Mouse (Mus musculus): ENCODE measurements around the gene Ube4b. TPM values are rescaled to one million over a fixed set of nuclear protein-coding genes. Genes with fewer than 3 reads are reported as not detected.
A peak's percentile ranks its signal among the peaks of the same experiment; 100 is the strongest.

The Ube4b gene
- polyA plus RNA-seq, 1 experiment from 2014 or later = 38.4 TPM

- WGBS = 85% methylated on average over 4 of the region's 4 CpGs
These were observed 97.8 kb downstream of the Ube4b start for GRCm38 (mm10) chr4:149328735-149329134.

DNA sequence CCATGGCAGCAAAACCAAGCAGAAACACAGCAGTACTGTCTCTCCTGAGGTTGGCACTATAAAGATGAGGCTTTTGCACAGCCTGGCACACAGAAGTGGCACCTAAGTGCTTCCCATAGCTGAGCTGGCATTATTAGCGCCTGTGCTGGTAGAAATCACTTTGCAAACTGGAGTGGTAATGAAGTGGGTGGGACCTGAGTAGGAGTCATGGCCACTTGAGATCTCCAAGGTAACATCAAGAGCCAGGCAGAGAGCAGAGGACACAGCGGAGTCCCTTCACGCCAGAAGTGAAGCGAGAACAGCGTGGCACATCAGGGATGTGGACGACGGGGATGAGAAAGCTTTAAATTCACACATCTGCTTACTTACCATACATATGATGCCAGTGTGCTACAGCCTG, 99.3 kb downstream of the Ube4b start:
- Histone ChIP-seq H3K27me3 (no peaks in the 10 kb centered on the region), H3K9me3 (no peaks in the 10 kb centered on the region), H3K9ac (no peak overlapping the region), H3K27ac (no peak overlapping the region), H3K4me1 (0 out of 2 replicates have a peak, but pooled peaks cover 3% of the 10 kb centered on the region), H3K4me2 (no peak overlapping the region), H3K4me3 (no peak overlapping the region), H3K36me3 (peaks cover 40% of the 10 kb centered on the region)
- WGBS = 58% methylated on average over 7 of the region's 7 CpGs
- ATAC-seq (ENCODE audit: borderline replicate concordance, extremely low read depth, low FRiP score, low TSS enrichment) = no peak; the same call in 1 of the 2 replicates

More at GRCm38 (mm10) chr4:149328735-149329134, 97.8 kb downstream of the Ube4b start:
- no peaks in the 10 kb centered on the region for H3K27me3 ChIP-seq
- H3K4me3 ChIP-seq = no peak overlapping the region
- 0 out of 2 replicates have a peak, but pooled peaks cover 3% of the 10 kb centered on the region for H3K4me1 ChIP-seq
- no peak overlapping the region for H3K4me2 ChIP-seq
- H3K9ac ChIP-seq = no peak overlapping the region
- peaks cover 55% of the 10 kb centered on the region for H3K36me3 ChIP-seq
- no peak for ATAC-seq (ENCODE audit: borderline replicate concordance, extremely low read depth, low FRiP score, low TSS enrichment)
- no peaks in the 10 kb centered on the region for H3K9me3 ChIP-seq
- H3K27ac ChIP-seq = no peak overlapping the region

DNA sequence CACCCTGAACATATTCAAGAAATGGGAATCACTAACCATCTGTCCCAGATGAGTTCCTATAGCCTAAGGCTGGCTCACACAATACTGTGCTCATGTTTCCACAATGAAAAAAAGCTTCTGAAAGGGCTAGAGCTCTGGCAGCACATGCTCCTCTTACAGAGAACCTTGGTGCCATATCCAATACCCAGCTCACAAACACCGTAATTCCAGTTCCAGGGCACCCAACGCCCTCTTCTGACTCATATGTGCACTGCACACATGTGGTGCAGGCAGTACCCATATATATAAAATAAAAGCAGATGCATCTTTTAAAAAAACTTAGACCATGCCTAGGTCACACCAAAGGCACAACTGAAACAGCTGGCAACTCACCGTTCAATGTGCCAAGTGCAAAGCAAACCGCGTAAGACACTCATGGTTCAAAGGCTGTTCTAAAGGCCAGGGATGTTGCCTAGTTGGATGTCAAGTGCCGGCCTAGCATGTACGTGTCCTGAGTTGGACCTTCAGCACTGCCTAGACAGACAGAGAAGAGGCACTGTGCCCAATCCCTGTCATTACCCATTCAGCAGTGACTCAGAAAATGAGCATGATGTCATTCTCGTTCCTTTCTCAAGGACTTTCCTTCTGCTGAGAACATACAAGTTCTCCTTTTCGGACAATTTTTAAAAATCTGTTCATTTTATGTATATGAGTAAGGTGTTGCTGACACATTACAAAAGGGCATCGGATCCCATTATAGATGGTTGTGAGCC, 101.0 kb downstream of the Ube4b start:
- Histone ChIP-seq H3K4me2 (no peak overlapping the region), H3K4me3 (no peak overlapping the region), H3K9ac (no peak overlapping the region), H3K4me1 (0 out of 2 replicates have a peak, but pooled peaks cover 3% of the 10 kb centered on the region), H3K27ac (no peak overlapping the region), H3K9me3 (no peaks in the 10 kb centered on the region), H3K36me3 (peaks cover 23% of the 10 kb centered on the region), H3K27me3 (no peaks in the 10 kb centered on the region)
- 85% methylated on average over 10 of the region's 10 CpGs for WGBS
- ATAC-seq (ENCODE audit: borderline replicate concordance, extremely low read depth, low FRiP score, low TSS enrichment) = no peak

- no peak for ATAC-seq (ENCODE audit: borderline replicate concordance, extremely low read depth, low FRiP score, low TSS enrichment)
- Histone ChIP-seq H3K27me3 (no peaks in the 10 kb centered on the region), H3K27ac (no peak overlapping the region), H3K4me2 (no peak overlapping the region), H3K4me3 (no peak overlapping the region), H3K9ac (no peak overlapping the region), H3K4me1 (0 out of 2 replicates have a peak, but pooled peaks cover 3% of the 10 kb centered on the region), H3K9me3 (no peaks in the 10 kb centered on the region), H3K36me3 (peaks cover 6% of the 10 kb centered on the region; the same call in 1 of the 2 replicates)
- 65% methylated on average over 16 of the region's 16 CpGs for WGBS
These were observed 102.8 kb downstream of the Ube4b start for GRCm38 (mm10) chr4:149323730-149324129.

DNA sequence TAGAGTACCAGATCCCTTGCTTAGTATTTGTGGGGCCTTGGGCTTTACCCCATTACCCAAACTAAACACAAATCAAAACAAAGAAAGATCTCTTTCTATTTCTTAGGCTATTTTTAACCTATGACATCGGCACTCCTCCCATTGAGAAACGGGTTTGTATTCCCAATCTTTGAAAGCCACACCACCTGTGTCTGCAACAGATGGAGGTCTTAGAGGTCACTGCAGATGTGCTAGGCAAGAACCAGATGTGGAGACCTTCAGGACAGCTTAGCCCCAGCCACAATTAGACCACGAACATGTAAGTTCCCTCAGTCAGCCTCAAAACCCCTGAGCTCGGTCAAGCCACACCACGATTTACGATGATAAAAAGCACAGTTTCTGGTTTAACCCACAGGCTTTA, 103.8 kb downstream of the Ube4b start:
- Histone ChIP-seq H3K27me3 (no peaks in the 10 kb centered on the region), H3K27ac (no peak overlapping the region), H3K9me3 (no peaks in the 10 kb centered on the region), H3K4me3 (no peak overlapping the region), H3K36me3 (no peaks in the 10 kb centered on the region), H3K4me1 (0 out of 2 replicates have a peak, but pooled peaks cover 3% of the 10 kb centered on the region), H3K4me2 (no peak overlapping the region), H3K9ac (no peak overlapping the region)
- WGBS = 74% methylated on average over 6 of the region's 6 CpGs
- no peak for ATAC-seq (ENCODE audit: borderline replicate concordance, extremely low read depth, low FRiP score, low TSS enrichment)

DNA sequence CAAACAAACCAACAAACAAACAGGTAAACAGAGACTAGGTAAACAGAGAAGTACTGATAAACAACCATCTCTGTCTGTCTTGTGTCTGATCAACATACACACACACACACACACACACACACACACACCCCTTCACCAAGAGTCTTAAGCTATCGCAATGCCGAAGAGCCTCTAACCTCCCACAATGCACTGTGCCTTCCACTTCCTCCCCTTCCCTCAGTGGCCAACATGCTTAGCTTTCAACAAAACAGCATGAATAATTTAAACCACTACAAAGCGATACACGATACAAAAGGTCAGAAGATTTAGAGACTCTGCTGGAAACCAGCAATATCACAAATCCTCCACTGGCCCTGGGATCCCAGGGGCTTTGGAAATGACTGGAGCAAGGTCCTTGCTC, 104.3 kb downstream of the Ube4b start:
- Histone ChIP-seq H3K9ac (no peak overlapping the region), H3K36me3 (no peaks in the 10 kb centered on the region), H3K4me2 (no peak overlapping the region), H3K27ac (no peak overlapping the region), H3K4me3 (no peak overlapping the region), H3K27me3 (no peaks in the 10 kb centered on the region), H3K4me1 (0 out of 2 replicates have a peak, but pooled peaks cover 3% of the 10 kb centered on the region), H3K9me3 (no peaks in the 10 kb centered on the region)
- no peak for ATAC-seq (ENCODE audit: borderline replicate concordance, extremely low read depth, low FRiP score, low TSS enrichment)
- WGBS = 79% methylated on average over 4 of the region's 4 CpGs

DNA sequence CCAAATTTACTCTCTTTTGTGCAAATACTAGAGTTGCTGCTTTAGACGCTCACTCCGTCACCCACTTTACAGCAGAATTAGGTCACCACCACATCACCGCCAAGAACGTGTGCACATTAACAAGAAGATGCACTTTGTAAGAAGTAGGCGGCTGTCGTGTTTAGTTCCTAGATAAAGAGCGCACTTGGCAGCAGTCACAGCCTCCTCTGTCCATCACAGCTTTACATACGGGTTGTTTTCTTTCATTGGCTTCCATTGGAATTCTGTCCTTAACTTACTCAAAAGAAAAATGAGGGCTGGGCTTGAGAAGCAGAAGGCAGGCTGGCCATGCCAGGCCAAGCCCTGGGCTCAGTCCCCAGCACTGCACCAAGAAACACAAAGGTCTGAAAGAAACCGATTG, 107.5 kb downstream of the Ube4b start:
- H3K27ac ChIP-seq = no peak overlapping the region
- no peak overlapping the region for H3K4me3 ChIP-seq
- H3K9ac ChIP-seq = no peak overlapping the region
- no peak for ATAC-seq (ENCODE audit: borderline replicate concordance, extremely low read depth, low FRiP score, low TSS enrichment)
- H3K27me3 ChIP-seq = no peaks in the 10 kb centered on the region
- no peak overlapping the region for H3K4me2 ChIP-seq
- no peaks in the 10 kb centered on the region for H3K9me3 ChIP-seq
- H3K36me3 ChIP-seq = no peaks in the 10 kb centered on the region
- WGBS = 49% methylated on average over 9 of the region's 9 CpGs
- no peaks in the 10 kb centered on the region for H3K4me1 ChIP-seq

DNA sequence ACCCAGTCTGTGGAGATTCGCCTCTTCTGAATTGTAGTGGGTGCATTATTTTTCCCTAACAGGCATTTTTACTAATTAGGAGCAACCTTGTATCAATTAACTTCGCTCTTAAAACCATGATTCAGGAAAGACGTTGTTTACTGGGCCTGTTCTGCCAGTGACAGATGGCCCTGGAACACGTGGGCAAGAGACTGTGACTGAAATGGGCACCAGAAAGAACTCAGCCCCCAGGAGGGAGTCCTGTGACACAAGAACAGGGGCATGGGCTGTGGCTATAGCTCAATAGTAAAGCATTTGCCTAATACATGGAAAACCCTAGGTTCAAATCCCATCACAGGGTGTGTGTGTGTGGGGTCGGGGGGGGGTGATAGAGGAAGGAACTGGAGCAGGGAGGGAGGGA, 109.2 kb downstream of the Ube4b start:
- no peak overlapping the region for H3K4me2 ChIP-seq
- H3K4me1 ChIP-seq = no peaks in the 10 kb centered on the region; the same call in 1 of the 2 replicates
- ATAC-seq (ENCODE audit: borderline replicate concordance, extremely low read depth, low FRiP score, low TSS enrichment) = no peak
- no peak overlapping the region for H3K4me3 ChIP-seq
- no peaks in the 10 kb centered on the region for H3K36me3 ChIP-seq
- H3K27me3 ChIP-seq = no peaks in the 10 kb centered on the region
- 42% methylated on average over 5 of the region's 5 CpGs for WGBS
- H3K27ac ChIP-seq = no peak overlapping the region
- no peak overlapping the region for H3K9ac ChIP-seq
- no peaks in the 10 kb centered on the region for H3K9me3 ChIP-seq

DNA sequence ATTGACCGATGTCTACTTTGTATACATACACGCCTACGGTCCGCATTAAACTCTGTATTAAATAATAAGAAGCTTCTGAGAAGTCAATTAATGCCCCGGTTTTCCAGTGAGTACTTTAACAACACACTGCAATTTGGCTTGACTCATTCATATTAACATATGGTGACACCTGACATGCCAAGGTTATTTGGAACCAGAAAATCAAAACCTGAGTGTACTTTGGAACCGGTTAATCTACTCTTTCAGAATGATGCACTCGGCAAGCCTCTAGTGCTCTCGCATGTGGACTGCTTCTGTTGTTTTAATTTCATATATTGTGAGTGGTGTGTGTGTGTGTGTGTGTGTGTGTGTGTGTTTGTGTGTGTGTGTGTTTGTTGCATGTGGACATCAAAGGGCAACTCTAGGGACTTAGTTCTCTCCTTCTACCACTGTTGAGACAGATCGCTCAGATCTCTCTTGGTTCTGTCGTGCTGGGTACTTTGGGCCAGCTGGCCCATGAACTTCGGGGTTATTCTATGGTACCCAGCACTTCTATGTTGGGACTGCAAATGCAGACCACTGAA, 112.2 kb downstream of the Ube4b start:
- Histone ChIP-seq H3K27me3 (no peaks in the 10 kb centered on the region), H3K4me1 (no peaks in the 10 kb centered on the region; the same call in 1 of the 2 replicates), H3K4me2 (no peak overlapping the region), H3K36me3 (no peaks in the 10 kb centered on the region), H3K4me3 (no peak overlapping the region), H3K27ac (peak overlapping the region; percentile 5; the same call in 1 of the 2 replicates), H3K9me3 (no peaks in the 10 kb centered on the region), H3K9ac (no peak overlapping the region)
- WGBS = 71% methylated on average over 11 of the region's 11 CpGs
- no peak for ATAC-seq (ENCODE audit: borderline replicate concordance, extremely low read depth, low FRiP score, low TSS enrichment)

DNA sequence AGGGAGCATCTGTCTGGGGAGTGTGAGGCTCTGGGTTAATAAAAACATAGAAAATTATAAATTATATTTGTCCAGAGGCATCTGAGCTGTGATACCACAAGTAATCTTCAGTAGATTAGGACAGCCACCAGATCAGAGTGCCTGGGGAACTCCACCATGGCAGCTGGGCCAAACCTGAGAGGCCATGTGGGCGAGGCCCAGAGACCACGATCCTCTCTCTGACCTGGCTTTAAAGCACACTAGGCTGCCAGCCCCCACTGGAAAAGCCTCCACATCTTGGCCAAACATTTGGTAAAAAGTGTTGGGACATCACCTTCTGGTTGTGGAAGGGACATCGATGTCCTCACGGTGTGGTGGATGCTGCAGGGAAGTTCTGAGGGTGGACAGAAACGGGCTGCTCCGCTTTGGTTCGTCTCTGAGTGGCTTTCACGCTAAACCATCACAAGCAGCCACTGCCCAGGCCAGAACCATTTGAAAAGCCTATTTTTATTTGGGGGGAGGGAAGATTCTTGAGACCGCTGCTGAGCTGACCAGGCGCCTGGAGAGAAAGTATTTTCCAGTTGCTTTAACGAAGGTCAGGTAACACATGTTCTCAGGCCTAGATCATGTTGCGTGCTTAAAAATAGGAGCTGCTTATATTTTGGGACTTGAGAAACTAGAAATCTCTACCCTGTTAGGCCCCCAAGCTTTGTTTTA, 112.8 kb downstream of the Ube4b start:
- H3K9ac ChIP-seq = no peak overlapping the region
- ATAC-seq (ENCODE audit: borderline replicate concordance, extremely low read depth, low FRiP score, low TSS enrichment) = no peak
- H3K27ac ChIP-seq = peak overlapping the region; percentile 5; the same call in 1 of the 2 replicates
- WGBS = 76% methylated on average over 12 of the region's 12 CpGs
- no peak overlapping the region for H3K4me3 ChIP-seq
- peaks cover 1% of the 10 kb centered on the region for H3K4me1 ChIP-seq
- no peaks in the 10 kb centered on the region for H3K27me3 ChIP-seq
- no peak overlapping the region for H3K4me2 ChIP-seq
- no peaks in the 10 kb centered on the region for H3K9me3 ChIP-seq
- no peaks in the 10 kb centered on the region for H3K36me3 ChIP-seq

- Histone ChIP-seq H3K36me3 (no peaks in the 10 kb centered on the region), H3K4me1 (peaks cover 8% of the 10 kb centered on the region), H3K27ac (no peak overlapping the region), H3K9me3 (no peaks in the 10 kb centered on the region), H3K9ac (no peak overlapping the region), H3K27me3 (no peaks in the 10 kb centered on the region), H3K4me2 (no peak overlapping the region), H3K4me3 (no peak overlapping the region)
- 81% methylated on average over 5 of the region's 5 CpGs for WGBS
- no peak for ATAC-seq (ENCODE audit: borderline replicate concordance, extremely low read depth, low FRiP score, low TSS enrichment)
These were observed 114.6 kb downstream of the Ube4b start for GRCm38 (mm10) chr4:149311996-149312395.

DNA sequence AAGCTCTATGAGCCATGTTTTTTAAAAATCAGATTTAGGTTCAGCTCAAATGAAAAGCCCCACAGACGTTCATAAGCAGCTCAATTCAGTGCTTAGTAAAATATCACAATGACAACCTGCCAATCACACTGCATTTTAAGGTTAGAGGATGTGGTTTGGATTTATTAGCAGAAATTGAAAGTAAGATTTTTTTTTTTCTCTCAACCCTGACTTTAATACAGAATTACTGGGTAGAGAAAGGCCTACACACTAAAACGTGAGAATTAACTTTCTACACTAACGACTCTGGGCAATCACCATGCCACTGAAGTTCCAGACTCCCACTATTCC, 118.1 kb downstream of the Ube4b start:
- peak overlapping the region; percentile 92 for H3K4me3 ChIP-seq
- H3K4me2 ChIP-seq = peak overlapping the region; percentile 90
- ATAC-seq (ENCODE audit: borderline replicate concordance, extremely low read depth, low FRiP score, low TSS enrichment) = no peak
- H3K4me1 ChIP-seq = peaks cover 28% of the 10 kb centered on the region
- peak overlapping the region; percentile 60 for H3K9ac ChIP-seq
- H3K36me3 ChIP-seq = no peaks in the 10 kb centered on the region
- 62% methylated on average over 3 of the region's 3 CpGs for WGBS
- H3K27ac ChIP-seq = peak overlapping the region; percentile 70
- H3K27me3 ChIP-seq = no peaks in the 10 kb centered on the region
- H3K9me3 ChIP-seq = no peaks in the 10 kb centered on the region
